Mouse (Mus musculus) cerebellum, adult 11-12 months (tissue): ENCODE data around the gene Cdc25b.
"Not testable (repeated sequence)": the region's sequence is repeated elsewhere in the genome, so short reads cannot be mapped to it uniquely, and the experiment has no call there.

Experiments used
- DNase-seq: peaks from one replicate; pipeline ENCODE4 v3.0.0; 2022

Cdc25b gene

DNA sequence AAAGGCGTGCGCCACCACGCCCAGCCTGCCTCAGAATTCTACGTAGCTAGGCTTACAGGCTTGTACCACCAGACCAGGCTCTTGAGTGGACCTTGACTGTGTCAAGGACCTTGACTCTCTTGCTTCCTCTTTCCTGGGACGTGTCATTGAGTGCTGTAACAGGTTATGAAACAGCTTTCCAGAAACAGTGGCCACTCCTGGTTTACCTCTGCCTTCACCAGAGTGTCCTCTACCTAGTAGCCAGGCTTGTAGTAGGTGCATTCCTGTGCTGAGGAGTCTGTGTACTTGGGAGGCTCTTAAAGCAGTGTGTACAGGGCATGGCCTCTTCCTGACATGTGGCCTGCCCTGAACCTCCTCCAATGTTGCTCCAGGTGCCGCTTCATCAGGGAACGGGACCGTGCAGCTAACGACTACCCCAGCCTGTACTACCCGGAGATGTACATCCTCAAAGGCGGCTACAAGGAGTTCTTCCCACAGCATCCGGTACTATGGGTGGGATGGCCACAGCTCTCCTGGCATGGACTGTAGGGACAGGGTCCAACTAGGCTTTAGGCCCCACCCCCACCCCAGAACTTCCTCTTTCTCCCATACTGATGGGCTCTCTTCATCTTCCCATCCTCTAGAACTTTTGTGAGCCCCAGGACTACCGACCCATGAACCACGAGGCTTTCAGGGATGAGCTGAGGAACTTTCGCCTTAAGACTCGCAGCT is 10.0 kb downstream of the Cdc25b start:
- no peak for DNase-seq

DNA sequence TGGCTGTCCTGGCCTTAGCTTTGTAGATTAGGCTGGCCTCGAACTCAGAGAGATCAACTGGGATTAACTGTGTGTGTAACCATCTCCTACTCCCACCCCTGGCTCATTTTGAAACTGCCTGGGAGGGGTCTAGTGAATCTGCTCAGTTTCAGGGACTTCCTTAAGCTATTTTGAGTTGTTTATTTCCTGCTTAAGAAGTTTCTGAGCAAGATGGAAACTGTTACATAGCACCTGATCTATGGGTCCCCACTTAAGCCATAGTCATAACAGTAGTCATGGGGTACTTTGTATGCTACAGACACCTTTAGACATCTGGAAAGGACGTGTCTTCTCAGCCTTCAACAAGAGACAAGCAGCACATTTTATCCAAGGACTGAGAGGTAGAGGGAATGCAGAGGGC is 14.0 kb downstream of the Cdc25b start:
- no peak for DNase-seq

DNA sequence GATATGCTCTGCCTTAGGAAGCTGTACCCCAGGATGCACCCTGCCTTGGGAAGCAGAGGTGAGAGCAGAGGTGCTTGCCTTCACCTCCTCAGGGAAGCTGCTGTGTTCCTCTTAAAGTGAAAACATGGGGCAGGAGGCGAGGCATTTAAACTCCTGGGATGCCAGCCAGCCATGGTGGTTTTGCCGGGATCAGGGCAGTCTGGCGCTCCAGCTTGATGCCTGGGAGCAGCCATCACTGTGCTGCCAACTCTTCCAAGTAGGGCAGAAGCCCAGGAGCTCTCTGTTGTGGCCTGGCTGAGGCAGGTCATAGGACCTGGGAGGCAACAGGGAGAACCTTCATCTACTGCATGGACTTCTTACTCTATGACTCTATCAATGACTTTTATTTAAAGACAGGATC is 14.5 kb downstream of the Cdc25b start:
- peak; percentile 46 for DNase-seq

DNA sequence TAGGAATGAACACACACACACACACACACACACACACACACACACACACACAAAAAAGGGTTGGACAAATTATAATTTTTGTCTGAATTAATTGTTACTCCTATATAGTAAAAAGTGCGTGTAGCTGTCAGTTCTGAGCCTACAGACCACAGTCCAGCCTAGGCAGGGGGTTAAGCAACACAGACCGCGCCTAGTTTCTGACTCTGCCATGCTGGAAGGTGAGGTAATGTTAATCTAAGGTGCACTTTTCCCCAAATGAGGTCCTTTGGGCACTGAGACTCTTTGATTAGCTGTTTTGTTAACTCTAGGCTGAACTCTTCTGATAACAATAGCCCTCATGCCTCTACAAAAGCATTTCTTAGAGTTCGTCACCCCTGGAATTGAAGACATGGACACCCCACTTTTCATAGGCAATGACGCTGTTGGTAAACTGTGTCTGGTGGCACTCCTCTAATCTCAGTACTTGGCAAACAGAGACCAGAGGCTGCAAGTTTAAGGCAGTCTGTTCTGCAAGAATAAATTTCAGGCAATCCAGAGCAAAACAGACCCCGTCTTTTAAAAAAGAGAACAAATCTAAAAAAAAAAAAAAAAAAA is 17.2 kb downstream of the Cdc25b start:
- DNase-seq = no peak

DNA sequence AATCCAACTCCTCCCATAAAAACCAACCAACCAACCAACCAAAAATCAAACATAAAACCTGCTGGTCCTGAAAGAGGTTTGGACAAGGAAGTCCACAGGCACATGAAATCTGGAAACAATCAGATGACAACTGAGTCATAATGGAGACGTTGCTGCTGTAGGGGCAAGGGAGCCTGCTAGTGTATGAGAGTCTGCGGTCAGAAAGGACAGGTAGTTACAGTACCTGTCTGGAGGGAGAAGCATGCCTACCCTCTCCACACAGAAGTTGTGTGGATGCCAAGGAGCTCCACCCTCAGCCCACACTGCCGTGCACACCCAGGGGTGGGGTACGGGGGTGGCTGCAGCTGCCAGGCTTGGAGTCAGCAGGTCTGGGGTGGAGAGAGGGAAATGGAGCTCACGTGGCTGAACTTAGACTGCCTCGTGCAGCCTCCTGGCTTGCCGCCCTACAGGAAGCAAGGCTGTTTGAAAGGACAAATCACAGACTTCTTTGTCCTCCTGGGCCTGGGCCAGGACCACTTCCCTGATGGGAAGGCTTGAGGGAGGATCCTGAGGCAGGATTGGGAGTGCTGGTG is 17.7 kb downstream of the Cdc25b start:
- peak; percentile 45 for DNase-seq

DNA sequence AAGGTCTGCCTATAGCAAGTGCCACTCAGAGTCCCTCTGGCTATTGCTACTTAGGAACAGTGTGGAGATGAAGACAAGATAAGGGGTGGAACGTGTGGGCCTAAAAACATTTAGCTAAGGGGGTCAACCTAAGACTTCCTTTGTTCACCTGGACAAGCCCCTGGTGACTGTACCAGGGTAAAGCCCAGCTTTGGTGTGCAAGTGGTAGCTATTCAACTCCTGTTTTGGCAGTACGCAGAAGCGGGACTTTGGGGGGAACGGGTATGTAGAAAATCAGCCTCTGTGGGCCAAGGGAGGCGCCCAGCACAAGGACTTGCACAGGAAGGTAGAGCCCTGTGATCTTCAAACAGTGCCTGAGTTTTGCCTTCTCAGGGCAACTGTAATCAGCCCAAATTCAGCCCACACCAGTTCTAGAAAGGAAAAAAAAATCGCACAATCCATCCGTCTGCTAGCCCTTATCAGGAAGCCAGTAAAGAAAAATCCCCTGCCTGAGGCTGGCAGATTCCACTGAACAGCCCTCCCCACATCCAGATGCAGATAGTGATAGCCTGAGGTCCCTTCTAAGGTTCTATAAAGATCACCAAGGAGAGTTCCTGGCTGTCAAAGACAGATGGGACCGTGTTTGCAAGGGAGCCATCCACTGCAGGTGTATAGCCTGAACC is 18.9 kb downstream of the Cdc25b start:
- no peak for DNase-seq

DNA sequence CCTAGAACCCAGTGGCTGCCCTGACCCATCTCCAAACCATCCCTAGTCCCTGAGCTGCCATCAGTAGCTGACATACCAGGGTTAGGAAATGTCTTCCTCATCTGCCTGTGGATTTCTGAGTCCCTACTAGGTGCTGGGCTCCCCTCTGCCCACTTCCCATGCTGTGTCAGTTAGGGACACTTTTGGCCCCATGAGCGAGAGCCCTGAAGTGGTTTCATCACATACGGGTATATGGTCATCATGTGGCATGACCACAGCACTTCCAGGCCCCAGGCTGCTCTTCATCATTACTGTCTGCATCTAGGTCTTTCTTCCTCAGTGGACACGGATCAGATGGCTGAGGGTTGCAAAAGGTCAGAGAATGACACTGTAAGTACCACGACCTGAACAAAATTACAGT is 20.0 kb downstream of the Cdc25b start, which contains the start of gene Ap5s1:
TSS of gene Ap5s1 (plus strand) at position 301 of the 400 bp plus-strand sequence.
- no peak for DNase-seq

DNA sequence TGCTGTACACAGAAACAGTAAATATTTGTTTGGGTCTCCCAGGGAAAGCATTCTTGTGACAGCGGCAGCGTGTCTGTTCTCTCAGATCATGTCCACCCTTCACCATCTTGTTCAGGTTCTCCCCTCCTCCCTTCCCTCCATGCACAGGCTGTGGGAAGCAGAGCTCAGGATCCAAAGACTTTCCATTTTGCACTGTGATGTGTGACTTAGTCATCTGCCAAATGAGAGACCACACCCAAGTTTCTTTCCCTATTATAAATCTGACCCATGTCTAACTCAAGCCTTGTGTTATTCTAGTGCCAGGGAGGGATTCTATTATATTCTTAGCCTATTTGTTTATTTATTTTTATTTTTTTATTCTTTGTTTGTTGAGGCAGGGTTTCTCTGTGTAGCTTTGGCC is 21.6 kb downstream of the Cdc25b start:
- DNase-seq = no peak

DNA sequence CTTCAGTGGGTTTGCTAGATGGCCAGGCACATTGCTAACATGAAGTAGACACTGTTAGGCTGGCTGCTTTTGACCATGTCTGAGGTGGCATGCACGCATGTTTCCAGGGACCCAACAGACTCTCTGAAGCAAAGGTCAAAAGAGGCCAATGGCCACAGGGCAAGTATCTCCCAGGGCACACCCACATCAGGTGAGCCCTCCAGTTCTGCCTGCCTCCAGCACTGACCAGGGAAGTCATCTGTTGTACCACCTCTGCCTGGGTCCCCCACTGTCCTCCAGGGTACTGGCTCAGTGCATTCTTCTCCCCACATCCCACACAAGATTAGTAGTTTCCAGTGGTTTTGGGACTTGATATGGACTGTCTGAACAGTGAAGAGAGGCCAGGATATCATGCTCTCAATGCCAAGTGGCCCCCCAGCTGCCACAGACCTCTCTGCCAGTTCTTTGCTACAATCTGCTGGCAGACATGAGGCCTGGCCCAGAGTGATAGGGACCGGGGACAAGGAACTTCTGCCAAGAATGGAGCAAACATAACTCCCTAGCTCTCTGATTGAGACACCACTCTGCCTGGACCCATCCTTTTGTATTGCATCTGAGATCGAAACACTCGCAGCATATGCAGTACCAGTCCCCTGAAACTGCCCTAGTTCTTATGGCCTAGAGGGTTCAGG is 22.5 kb downstream of the Cdc25b start:
- peak; percentile 58 for DNase-seq

DNA sequence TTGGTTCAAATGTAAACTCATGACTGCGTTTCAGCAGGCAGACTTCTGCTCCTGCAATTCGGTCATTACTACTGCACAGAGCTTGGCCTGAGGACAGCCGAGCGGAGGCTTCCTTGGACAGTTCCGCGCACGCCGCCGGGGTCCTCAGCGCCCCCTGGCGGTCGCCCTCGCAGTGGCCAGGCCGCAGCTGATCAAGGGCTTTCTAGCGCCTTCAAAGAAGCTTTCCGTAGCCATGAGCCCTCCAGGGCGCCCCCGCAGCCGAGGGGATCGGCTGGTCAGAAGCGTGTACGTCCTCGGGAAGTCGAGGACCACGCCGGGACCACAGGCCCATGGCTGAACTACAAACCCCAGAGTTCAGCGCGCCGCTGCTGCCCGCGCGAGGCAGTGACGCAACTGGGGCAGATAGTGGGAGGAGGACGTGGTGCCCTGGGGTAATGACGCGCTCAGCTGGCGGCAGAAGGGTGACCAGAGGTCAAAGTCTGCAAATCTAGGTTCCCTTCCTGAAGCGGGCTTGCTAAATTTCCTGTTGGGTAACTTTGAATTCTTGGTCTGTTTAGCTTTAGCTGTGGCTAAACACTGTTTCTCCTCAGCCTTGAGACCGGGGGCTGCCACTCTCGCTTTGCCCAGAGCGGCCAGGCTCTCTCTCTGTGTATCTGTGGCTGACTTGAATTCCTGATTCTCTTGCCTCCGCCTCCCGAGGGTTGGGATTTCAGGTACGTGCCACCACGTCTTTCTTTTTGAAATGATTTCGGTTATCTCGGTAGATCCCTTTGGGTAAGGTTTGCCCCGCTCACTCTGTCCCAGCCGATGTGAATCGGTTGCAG is 23.4 kb downstream of the Cdc25b start:
- peak; percentile 95 for DNase-seq

DNA sequence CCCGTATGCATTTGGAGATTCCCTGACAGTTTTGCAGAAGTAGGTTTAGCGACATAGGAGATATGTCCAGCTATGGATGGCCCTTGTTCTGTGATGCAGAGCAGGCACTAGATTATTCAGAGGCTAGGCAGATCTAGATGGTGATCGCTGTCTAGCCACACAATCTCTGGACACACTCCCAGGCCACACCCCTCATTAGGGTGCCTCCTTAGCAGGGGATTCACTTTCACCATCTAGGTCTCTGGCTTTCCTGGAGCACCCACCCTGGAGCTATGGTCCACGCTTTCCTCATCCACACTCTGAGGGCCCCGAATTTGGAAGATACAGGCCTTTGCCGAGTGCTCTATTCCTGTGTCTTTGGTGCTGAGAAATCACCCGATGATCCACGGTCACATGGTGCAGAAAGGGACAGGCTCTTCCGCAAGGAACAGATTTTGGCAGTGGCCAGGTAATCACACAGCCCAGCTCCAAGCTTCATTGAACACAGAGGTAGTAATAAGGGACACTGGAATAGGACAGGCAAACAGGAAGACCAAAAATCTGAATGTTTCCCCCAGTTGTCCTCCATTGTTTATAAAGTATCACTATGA is 24.4 kb downstream of the Cdc25b start:
- DNase-seq = peak; percentile 64

DNA sequence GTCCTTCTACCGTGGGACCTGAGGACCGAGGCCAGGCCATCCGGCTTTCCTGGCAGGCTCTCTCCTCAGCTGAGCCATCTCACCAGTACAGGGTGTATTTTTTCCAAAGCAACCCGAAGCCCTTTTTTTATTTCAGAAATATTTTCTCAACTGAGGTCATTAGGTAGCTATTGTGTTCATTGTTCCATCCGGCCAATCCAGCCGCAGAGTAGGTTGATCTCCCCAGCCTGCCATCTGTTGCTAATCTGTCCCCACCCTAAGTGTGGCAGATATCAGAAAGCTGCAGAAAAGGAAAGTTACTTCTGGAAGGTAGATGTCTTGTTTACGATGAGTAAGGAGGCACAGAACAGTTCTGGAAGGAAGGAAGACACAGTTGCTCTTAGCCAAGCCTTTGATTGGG is 27.0 kb downstream of the Cdc25b start:
- DNase-seq = no peak

DNA sequence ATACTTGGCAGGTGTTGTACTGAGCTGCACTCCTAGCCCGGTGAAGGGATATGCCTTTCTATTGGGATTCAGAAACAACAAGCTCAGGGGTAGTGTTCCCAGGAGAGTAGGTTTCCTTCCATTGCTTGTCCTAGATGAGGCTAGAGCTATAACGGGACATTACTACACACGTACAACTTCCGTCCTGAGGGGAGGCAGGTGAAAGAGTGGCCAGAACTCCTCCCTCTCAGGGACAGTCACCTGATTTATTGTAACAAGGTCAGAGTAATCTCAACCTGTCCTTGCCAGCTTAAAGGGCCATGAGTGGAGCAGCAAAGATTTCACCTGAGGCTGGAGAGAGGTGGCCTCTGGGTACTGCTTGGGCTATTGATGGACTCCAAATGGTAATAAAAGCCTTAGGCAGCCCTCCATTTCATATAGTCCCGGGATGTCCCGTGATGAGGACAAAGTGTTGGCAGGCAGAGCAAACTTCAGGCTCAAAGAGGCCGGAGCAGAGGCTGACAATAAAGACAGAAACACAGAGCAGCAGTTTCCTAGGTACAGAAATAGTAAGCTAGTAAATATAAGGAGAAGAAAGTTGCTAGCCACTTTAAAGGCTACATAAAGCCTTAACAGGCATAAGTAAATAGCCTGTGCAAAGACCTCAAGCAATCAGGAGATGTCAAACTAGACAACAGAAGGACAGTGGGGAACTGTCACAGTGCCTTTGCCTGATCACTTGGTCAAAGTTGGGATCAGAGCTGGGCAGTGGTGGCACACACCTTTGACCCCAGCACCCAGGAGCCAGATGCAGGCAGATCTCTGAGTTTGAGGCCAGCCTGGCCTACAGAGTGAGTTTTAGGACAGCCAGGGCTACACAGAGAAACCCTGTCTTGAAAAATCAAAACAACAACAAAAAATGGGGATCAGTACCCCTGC is 29.5 kb downstream of the Cdc25b start:
- DNase-seq = no peak

DNA sequence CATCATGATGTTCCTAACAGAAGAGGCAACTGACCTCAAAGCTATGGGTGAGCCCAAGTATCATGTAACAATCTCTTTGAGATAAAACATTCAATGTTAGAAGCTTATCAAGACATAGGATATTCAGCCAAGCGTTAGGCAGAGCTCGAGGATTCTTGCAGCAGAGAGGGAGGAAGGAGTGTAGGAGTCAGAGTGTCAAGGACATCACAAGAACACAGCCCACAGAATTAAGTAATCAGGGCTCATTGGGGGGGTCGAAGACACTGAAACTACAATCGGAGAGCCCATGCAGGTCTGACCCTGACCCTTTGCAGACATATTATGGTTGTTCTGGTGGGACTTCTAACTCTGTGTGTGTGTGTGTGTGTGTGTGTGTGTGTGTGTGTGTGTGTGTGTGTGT is 33.3 kb downstream of the Cdc25b start:
- DNase-seq = no peak

DNA sequence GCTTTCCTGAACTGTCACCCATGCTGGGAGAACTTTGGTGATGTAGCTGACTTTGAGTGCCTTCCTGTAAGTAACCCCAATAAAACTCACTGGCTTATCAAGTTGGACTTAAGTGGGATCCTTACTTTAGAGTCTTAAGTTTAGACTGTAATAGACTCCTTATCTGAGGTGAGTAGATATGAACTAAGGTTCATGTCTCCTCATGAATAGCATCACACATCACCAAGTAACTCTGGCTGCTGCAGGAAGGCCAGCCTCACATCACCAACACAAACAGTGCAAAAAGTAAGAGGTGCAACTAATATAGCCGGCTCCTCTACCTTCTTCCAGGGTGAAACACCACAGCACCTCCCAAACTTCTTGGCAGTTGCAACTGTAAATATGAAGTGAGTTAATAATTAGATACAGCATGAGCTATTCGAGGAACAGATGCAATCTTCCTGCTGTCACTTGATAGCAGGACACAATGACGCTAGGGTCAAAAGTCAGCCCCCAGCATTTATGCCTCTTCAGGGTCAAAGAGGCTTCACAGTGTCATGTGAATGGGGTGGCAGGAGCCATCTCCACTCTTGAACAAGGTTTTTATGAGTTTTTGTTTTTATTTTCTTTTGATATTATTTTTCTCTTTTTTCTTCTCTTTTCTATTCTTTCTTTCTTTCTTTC is 35.2 kb downstream of the Cdc25b start:
- DNase-seq = no peak

DNA sequence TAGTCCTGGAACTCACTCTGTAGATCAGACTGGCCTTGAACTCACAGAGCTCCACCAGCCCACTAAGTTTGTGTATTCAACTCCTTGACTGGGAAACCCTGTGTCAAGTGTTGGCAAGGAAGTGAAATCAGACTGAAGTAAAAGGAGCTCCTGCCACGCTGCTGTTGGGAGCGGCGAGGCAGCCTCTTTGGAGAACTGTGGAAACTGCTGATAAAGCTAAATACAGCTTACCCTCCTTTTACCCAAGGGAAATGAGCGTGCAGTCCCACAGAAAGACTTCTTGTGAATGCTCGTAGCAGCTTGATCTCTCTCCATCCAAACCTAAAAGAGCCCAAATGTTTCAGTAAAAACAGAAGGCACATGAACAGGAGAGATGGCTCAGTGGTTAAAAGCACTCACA is 35.8 kb downstream of the Cdc25b start:
- DNase-seq = no peak

DNA sequence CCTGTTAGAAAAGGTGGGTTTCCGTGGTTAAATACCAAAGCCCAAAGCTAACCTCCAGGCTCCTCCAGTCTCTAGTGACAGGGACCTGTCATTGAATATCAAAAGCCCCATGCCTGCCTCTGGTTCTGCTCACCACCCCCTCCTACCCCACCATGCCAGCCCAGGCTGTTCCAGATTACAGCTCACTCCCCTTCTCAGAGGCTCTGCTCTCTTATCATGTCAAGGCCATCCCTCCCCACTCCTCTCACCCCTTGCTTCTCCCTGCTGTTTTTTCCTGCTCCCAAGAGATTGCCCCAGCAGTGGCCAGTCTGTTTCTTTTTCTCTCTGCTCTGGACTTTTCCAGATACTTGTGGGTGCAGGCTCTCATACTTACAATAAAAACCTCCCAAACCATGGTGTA is 36.8 kb downstream of the Cdc25b start:
- no peak for DNase-seq

DNA sequence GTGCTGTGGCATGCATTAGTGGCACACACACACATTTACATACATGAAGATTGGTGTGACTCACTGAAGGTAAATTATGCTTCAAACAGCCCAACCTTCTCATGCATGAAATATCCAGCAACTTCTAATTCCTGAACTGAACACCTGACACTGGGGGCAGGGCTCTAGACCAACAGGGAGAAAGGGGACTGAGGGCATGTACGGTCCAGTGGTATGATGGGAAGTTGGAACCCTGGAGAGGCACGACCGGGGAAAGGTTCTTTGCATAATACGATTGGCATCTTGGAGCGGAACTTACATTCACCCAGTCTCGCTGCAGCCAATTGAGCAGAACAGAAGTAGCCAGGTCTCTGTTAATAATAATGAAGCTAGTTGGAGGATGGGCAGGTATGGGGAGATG is 38.4 kb downstream of the Cdc25b start:
- DNase-seq = no peak

DNA sequence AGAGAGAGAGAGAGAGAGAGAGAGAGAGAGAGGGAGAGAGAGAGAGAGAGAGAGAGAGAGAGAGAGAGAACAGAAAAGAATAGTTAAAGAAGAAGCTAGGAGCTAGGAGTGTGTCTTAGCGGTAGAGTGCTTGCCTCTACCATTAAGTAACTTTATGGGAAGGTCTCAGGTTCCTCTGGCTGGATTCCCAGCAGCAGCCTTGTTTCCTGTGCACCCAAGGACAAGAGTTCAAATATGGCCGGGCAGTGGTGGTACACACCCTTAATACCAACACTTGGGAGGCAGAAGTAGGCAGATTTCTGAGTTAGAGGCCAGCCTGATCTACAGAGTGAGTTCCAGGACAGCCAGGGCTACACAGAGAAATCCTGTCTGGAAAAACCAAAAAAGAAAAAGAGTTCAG is 39.9 kb downstream of the Cdc25b start:
- DNase-seq = not testable (repeated sequence)

DNA sequence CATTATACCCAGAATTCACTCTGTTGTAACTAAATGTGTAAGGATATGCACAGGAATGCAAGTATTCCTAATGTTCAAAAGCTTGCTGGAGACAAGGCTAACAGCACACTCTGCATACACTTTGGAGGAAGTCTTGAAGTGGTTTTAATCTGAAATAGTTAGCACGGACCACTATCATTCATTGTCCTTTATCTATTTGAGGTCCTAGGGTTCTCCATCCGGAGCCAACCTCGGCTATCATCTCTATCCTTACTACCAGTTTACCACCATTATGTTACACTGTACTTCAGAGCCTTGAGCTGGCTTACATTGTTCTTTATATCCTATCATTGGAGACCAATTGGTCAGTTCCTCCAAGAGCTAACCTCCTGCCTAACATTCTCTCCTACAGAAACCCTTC is 40.5 kb downstream of the Cdc25b start:
- DNase-seq = no peak
